Mouse (Mus musculus): ENCODE data around the gene Ube2c. TPM values are rescaled to one million over a fixed set of nuclear protein-coding genes. Genes with fewer than 3 reads are reported as not detected.

Gene Ube2c
- total RNA-seq, 1 experiment from 2014 or later: 131 TPM

- no peak for ATAC-seq (replicated peaks in 1 of 2; ENCODE audit: insufficient read depth in 1 of 2, low FRiP score in 2 of 2, low TSS enrichment in 1 of 2, low read depth in 1 of 2, poor library complexity in 2 of 2, severe bottlenecking in 2 of 2)
Measured at GRCm38 (mm10) chr2:164757841-164758240, 11.9 kb upstream of the Ube2c start.

- no peak for ATAC-seq (replicated peaks in 1 of 2; ENCODE audit: insufficient read depth in 1 of 2, low FRiP score in 2 of 2, low TSS enrichment in 1 of 2, low read depth in 1 of 2, poor library complexity in 2 of 2, severe bottlenecking in 2 of 2)
Measured at GRCm38 (mm10) chr2:164758692-164759091, 11.0 kb upstream of the Ube2c start.

- no peak for ATAC-seq (replicated peaks in 1 of 2; ENCODE audit: insufficient read depth in 1 of 2, low FRiP score in 2 of 2, low TSS enrichment in 1 of 2, low read depth in 1 of 2, poor library complexity in 2 of 2, severe bottlenecking in 2 of 2)
Measured at GRCm38 (mm10) chr2:164760059-164760833, 9.5 kb upstream of the Ube2c start.

GRCm38 (mm10) chr2:164761502-164761901 is 8.2 kb upstream of the Ube2c start:
- peak in 1 of 2 experiments; percentile 5; a peak in 1 of 4 replicates for ATAC-seq (replicated peaks in 1 of 2; ENCODE audit: insufficient read depth in 1 of 2, low FRiP score in 2 of 2, low TSS enrichment in 1 of 2, low read depth in 1 of 2, poor library complexity in 2 of 2, severe bottlenecking in 2 of 2)

GRCm38 (mm10) chr2:164761971-164762370 is 7.7 kb upstream of the Ube2c start:
- no peak for ATAC-seq (replicated peaks in 1 of 2; ENCODE audit: insufficient read depth in 1 of 2, low FRiP score in 2 of 2, low TSS enrichment in 1 of 2, low read depth in 1 of 2, poor library complexity in 2 of 2, severe bottlenecking in 2 of 2)

GRCm38 (mm10) chr2:164762593-164762992 is 7.1 kb upstream of the Ube2c start:
- no peak for ATAC-seq (replicated peaks in 1 of 2; ENCODE audit: insufficient read depth in 1 of 2, low FRiP score in 2 of 2, low TSS enrichment in 1 of 2, low read depth in 1 of 2, poor library complexity in 2 of 2, severe bottlenecking in 2 of 2)

- no peak for ATAC-seq (replicated peaks in 1 of 2; ENCODE audit: insufficient read depth in 1 of 2, low FRiP score in 2 of 2, low TSS enrichment in 1 of 2, low read depth in 1 of 2, poor library complexity in 2 of 2, severe bottlenecking in 2 of 2)
Measured at GRCm38 (mm10) chr2:164765841-164766240, 3.9 kb upstream of the Ube2c start.

- no peak for ATAC-seq (replicated peaks in 1 of 2; ENCODE audit: insufficient read depth in 1 of 2, low FRiP score in 2 of 2, low TSS enrichment in 1 of 2, low read depth in 1 of 2, poor library complexity in 2 of 2, severe bottlenecking in 2 of 2)
Measured at GRCm38 (mm10) chr2:164767812-164768540, 1.7 kb upstream of the Ube2c start.

GRCm38 (mm10) chr2:164770279-164770678 is 581 bp downstream of the Ube2c start:
- ATAC-seq (replicated peaks in 1 of 2; ENCODE audit: insufficient read depth in 1 of 2, low FRiP score in 2 of 2, low TSS enrichment in 1 of 2, low read depth in 1 of 2, poor library complexity in 2 of 2, severe bottlenecking in 2 of 2): no peak

- no peak for ATAC-seq (replicated peaks in 1 of 2; ENCODE audit: insufficient read depth in 1 of 2, low FRiP score in 2 of 2, low TSS enrichment in 1 of 2, low read depth in 1 of 2, poor library complexity in 2 of 2, severe bottlenecking in 2 of 2)
Measured at GRCm38 (mm10) chr2:164771123-164771522, 1.4 kb downstream of the Ube2c start.

GRCm38 (mm10) chr2:164773229-164773988 is 3.7 kb downstream of the Ube2c start:
- ATAC-seq (replicated peaks in 1 of 2; ENCODE audit: insufficient read depth in 1 of 2, low FRiP score in 2 of 2, low TSS enrichment in 1 of 2, low read depth in 1 of 2, poor library complexity in 2 of 2, severe bottlenecking in 2 of 2): no peak

- no peak for ATAC-seq (replicated peaks in 1 of 2; ENCODE audit: insufficient read depth in 1 of 2, low FRiP score in 2 of 2, low TSS enrichment in 1 of 2, low read depth in 1 of 2, poor library complexity in 2 of 2, severe bottlenecking in 2 of 2)
Measured at GRCm38 (mm10) chr2:164773989-164774364, 4.3 kb downstream of the Ube2c start.

- ATAC-seq (replicated peaks in 1 of 2; ENCODE audit: insufficient read depth in 1 of 2, low FRiP score in 2 of 2, low TSS enrichment in 1 of 2, low read depth in 1 of 2, poor library complexity in 2 of 2, severe bottlenecking in 2 of 2): no peak
Measured at GRCm38 (mm10) chr2:164776130-164776529, 6.4 kb downstream of the Ube2c start.

- ATAC-seq (replicated peaks in 1 of 2; ENCODE audit: insufficient read depth in 1 of 2, low FRiP score in 2 of 2, low TSS enrichment in 1 of 2, low read depth in 1 of 2, poor library complexity in 2 of 2, severe bottlenecking in 2 of 2): no peak
Measured at GRCm38 (mm10) chr2:164776801-164777200, 7.1 kb downstream of the Ube2c start.

- ATAC-seq (replicated peaks in 1 of 2; ENCODE audit: insufficient read depth in 1 of 2, low FRiP score in 2 of 2, low TSS enrichment in 1 of 2, low read depth in 1 of 2, poor library complexity in 2 of 2, severe bottlenecking in 2 of 2): no peak
Measured at GRCm38 (mm10) chr2:164777246-164778014, 7.7 kb downstream of the Ube2c start.

GRCm38 (mm10) chr2:164778015-164778287 is 8.3 kb downstream of the Ube2c start:
- ATAC-seq (replicated peaks in 1 of 2; ENCODE audit: insufficient read depth in 1 of 2, low FRiP score in 2 of 2, low TSS enrichment in 1 of 2, low read depth in 1 of 2, poor library complexity in 2 of 2, severe bottlenecking in 2 of 2): no peak

- ATAC-seq (replicated peaks in 1 of 2; ENCODE audit: insufficient read depth in 1 of 2, low FRiP score in 2 of 2, low TSS enrichment in 1 of 2, low read depth in 1 of 2, poor library complexity in 2 of 2, severe bottlenecking in 2 of 2): no peak
Measured at GRCm38 (mm10) chr2:164778809-164779208, 9.1 kb downstream of the Ube2c start.
